ENCODE assay signal across 11 mouse cellular contexts in genomic region chr6:114976915-114977419, GRCm38 (mm10). TPM values are rescaled to one million over a fixed set of nuclear protein-coding genes. Genes with fewer than 3 reads are reported as not detected.
A peak's percentile ranks its signal among the peaks of the same experiment; 100 is the strongest.
DNase-seq lines count a peak whose midpoint lies in the region; ATAC-seq and TF ChIP-seq lines count a peak whose summit lies in the region.
"Had no signal": no experiment of that assay in that cellular context is flagged by ENCODE, and none has a peak within 500 bp of the region (broad histone marks: within the 10 kb centered on the region; RNA-seq: fewer than 3 reads in every experiment).

No protein-coding gene starts in this region.

- 64% methylated on average over 7 of the region's 7 CpGs for WGBS in forebrain, postnatal 0 days
- 89% methylated on average over 7 of the region's 7 CpGs for WGBS in forebrain, embryonic 12.5 days
- 93% methylated on average over 7 of the region's 7 CpGs for WGBS in thymus, adult 2 months

- H3K9ac ChIP-seq in forebrain, postnatal 0 days = no peak overlapping the region
- no peak overlapping the region for H3K9ac ChIP-seq in forebrain, embryonic 12.5 days
- H3K9ac ChIP-seq: heart, embryonic 15.5 days; limb, embryonic 13.5 days; neural tube, embryonic 15.5 days had no signal

- H3K36me3 ChIP-seq in forebrain, postnatal 0 days (ENCODE audit: insufficient read depth) = no peaks in the 10 kb centered on the region
- H3K36me3 ChIP-seq in forebrain, embryonic 12.5 days (replicated peaks) = no peaks in the 10 kb centered on the region
- no peaks in the 10 kb centered on the region for H3K36me3 ChIP-seq in thymus, adult 2 months (ENCODE audit: control insufficient read depth, insufficient read depth, low read length)
- H3K36me3 ChIP-seq: heart, embryonic 15.5 days; limb, embryonic 13.5 days; neural tube, embryonic 15.5 days had no signal

- peak; percentile 71 for ATAC-seq in forebrain, postnatal 0 days
- ATAC-seq in forebrain, embryonic 12.5 days (ENCODE audit: low FRiP score) = no peak

- H3K4me2 ChIP-seq in forebrain, postnatal 0 days (ENCODE audit: low read depth) = no peak overlapping the region
- no peak overlapping the region for H3K4me2 ChIP-seq in forebrain, embryonic 12.5 days
- H3K4me2 ChIP-seq: heart, embryonic 15.5 days; limb, embryonic 13.5 days; neural tube, embryonic 15.5 days had no signal

- H3K4me3 ChIP-seq in forebrain, postnatal 0 days (ENCODE audit: low read depth, low read length) = no peak overlapping the region
- no peak overlapping the region for H3K4me3 ChIP-seq in forebrain, embryonic 12.5 days (replicated peaks)
- H3K4me3 ChIP-seq in thymus, adult 2 months (ENCODE audit: control insufficient read depth, insufficient read depth, low read length) = no peak overlapping the region
- H3K4me3 ChIP-seq: heart, embryonic 15.5 days; limb, embryonic 13.5 days; neural tube, embryonic 15.5 days had no signal

- H3K4me1 ChIP-seq in forebrain, postnatal 0 days (ENCODE audit: insufficient read depth) = no peaks in the 10 kb centered on the region
- no peaks in the 10 kb centered on the region for H3K4me1 ChIP-seq in forebrain, embryonic 12.5 days
- H3K4me1 ChIP-seq in thymus, adult 2 months (replicated peaks; ENCODE audit: control insufficient read depth, insufficient read depth, low read length) = no peaks in the 10 kb centered on the region
- H3K4me1 ChIP-seq: heart, embryonic 15.5 days; neural tube, embryonic 15.5 days had no signal

- H3K9me3 ChIP-seq in forebrain, postnatal 0 days (ENCODE audit: low read length) = no peaks in the 10 kb centered on the region
- no peaks in the 10 kb centered on the region for H3K9me3 ChIP-seq in forebrain, embryonic 12.5 days
- H3K9me3 ChIP-seq: heart, embryonic 15.5 days; limb, embryonic 13.5 days; neural tube, embryonic 15.5 days had no signal

- peak; percentile 68 for DNase-seq in forebrain, postnatal 0 days
- DNase-seq in adrenal gland, postnatal 25 days = peak; percentile 15
- DNase-seq in gastrocnemius, postnatal 25 days = peak; percentile 34
- DNase-seq in lung, postnatal 25 days (ENCODE audit: low spot score) = peak; percentile 63
- DNase-seq in thymus, adult 2 months = no peak
- DNase-seq in embryo, embryonic 10 days (ENCODE audit: low spot score) = no peak
- no peak for DNase-seq in spleen, postnatal 4 days (ENCODE audit: low spot score in 2 of 2)

- H3K27me3 ChIP-seq in forebrain, postnatal 0 days (ENCODE audit: insufficient read depth, low read length) = no peaks in the 10 kb centered on the region
- 0 out of 2 replicates have a peak, but pooled peaks cover 10% of the 10 kb centered on the region for H3K27me3 ChIP-seq in forebrain, embryonic 12.5 days
- no peaks in the 10 kb centered on the region for H3K27me3 ChIP-seq in thymus, adult 2 months (ENCODE audit: control insufficient read depth, insufficient read depth, low read length)
- H3K27me3 ChIP-seq: heart, embryonic 15.5 days; limb, embryonic 13.5 days; neural tube, embryonic 15.5 days had no signal

- H3K27ac ChIP-seq in forebrain, postnatal 0 days (ENCODE audit: low read depth, low read length) = 0 out of 2 replicates have a peak overlapping the region, but pooled peaks have one; percentile 46
- H3K27ac ChIP-seq in forebrain, embryonic 12.5 days = no peak overlapping the region
- H3K27ac ChIP-seq in thymus, adult 2 months (ENCODE audit: control insufficient read depth, insufficient read depth, low read length) = no peak overlapping the region
- H3K27ac ChIP-seq: heart, embryonic 15.5 days; limb, embryonic 13.5 days; neural tube, embryonic 15.5 days had no signal

- no peak for TF ChIP-seq POLR2A in thymus, adult 2 months (IDR thresholded peaks at IDR 0.05; ENCODE audit: control insufficient read depth, extremely low read depth, insufficient read depth, low read length, poor library complexity)

- no peak for TF ChIP-seq CTCF in forebrain, postnatal 0 days (IDR thresholded peaks at IDR 0.05; ENCODE audit: low read depth)
- no peak for TF ChIP-seq CTCF in thymus, adult 2 months (IDR thresholded peaks at IDR 0.05; ENCODE audit: borderline replicate concordance, control insufficient read depth, extremely low read depth, insufficient read depth, low read length, poor library complexity)

RNA-seq across cellular contexts. Expression of gene Vgll4, which starts 7.2 kb away (rescaled TPM):
- total RNA-seq in forebrain, postnatal 0 days (2014; rRNA removed) = 59.2 and 72.0 TPM in 2 replicates
- polyA plus RNA-seq in forebrain, postnatal 0 days (2015; fragmentation: Nextera tagmentation; extraction: Ambion mirVana) = 51.8 and 58.0 TPM in 2 replicates
- polyA plus RNA-seq in forebrain, embryonic 12.5 days (2016; fragmentation: Nextera tagmentation; extraction: Ambion mirVana) = 91.2 and 96.1 TPM in 2 replicates
- total RNA-seq in adrenal gland, postnatal 25 days (2021) = 47.0 and 56.4 TPM in 2 replicates
- 10 to 100 TPM; 13.3 to 13.9 TPM for total RNA-seq in gastrocnemius, postnatal 25 days (2021)
- polyA plus RNA-seq in thymus, adult 2 months (2012; rRNA removed) = 107 and 108 TPM in 2 replicates

Comparison
In these comparisons a context has a peak if more than half of its experiments do, and no peak if none do; other contexts are left out.
1. DNase-seq: peak in forebrain, postnatal 0 days (single experiment), adrenal gland, postnatal 25 days (single experiment), gastrocnemius, postnatal 25 days (single experiment) and lung, postnatal 25 days (single experiment); none in thymus, adult 2 months (single experiment), embryo, embryonic 10 days (single experiment) and spleen, postnatal 4 days (0 of 2).